Mouse (Mus musculus) stomach, postnatal 0 days (tissue): ENCODE measurements around the gene Srrm3.

Source experiments
- CTCF ChIP-seq: IDR thresholded peaks from 2 replicates; pipeline ENCODE4 v1.5.1; 2016; ENCODE audit warnings: antibody characterized with exemption, low read depth, mild to moderate bottlenecking, moderate library complexity
- EP300 ChIP-seq: optimal IDR thresholded peaks from 2 replicates; pipeline ENCODE3; 2016; ENCODE audit warnings: antibody characterized with exemption

GRCm38 (mm10) chr5:135835492-135835858 lies 28.8 kb downstream of the Srrm3 start:
- TF ChIP-seq EP300 (no peak), CTCF (no peak)
